Mouse (Mus musculus): ENCODE data around the gene 1700123O20Rik.
A peak's percentile ranks its signal among the peaks of the same experiment; 100 is the strongest.

DNA sequence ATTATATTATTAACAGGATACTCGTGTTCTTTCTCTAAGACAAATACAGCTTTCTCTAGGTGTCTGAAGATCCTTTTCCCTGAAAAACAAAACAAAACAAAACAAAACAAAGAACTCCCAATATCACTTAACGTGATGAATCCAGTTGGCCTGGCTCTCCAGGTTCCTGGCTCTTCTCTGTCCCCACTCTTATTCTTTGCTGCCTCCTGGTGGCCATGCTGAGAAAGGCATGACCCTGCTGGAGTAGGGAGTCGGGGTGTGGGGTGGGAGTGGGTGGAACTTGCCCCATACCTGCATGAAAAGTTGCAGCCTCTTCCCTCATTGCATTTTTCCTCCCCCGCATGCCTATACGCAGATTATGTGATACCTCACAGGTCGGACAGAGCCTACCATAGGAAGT is 15.3 kb downstream of the 1700123O20Rik start:
- TF ChIP-seq CTCF (IDR thresholded peaks at IDR 0.05) (peak; percentile 99), EP300 (IDR thresholded peaks at IDR 0.05) (no peak)

Data from lung, postnatal 0 days (tissue).